Mouse (Mus musculus): Measurements from ENCODE around the gene Gm20388.

DNA sequence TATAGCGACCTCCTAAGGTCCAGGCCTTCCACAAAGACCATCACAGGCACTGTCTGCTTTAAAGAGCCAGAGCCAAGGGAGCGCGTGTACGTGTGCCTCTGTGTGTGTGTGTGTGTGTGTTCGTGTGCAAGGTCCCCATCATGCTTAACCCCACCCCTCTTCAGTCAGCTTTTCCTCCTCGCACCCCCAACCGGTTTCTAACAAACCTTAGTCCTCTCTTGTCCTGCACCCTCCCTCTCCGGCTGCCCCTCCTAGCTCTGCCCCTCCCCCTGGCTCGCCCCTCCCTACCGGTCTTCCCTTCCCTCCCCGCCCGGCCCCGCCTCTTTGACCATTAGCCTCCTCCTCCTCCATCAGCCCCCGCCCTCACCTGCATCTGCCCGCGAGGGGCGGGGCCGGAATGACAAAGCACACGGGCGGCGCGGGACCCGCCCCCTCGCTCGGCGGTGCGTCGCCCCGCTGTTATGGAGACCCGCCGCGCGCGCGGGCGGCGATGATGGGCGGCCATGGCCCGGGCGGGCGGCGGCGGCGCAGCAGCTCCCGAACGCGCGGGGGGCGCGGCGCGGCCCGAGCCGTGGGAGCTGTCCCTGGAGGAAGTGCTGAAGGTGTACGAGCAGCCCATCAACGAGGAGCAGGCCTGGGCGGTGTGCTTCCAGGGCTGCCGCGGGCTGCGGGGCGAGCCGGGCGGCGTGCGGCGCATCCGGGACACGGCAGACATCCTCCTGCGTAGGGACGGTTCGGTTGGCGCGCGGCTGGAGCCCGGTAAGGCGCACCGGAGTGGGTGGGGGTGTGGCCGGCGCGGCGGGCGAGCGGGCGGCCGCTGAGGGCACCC, 3421.8 kb downstream of the Gm20388 start, which contains the start of gene Spire2:
- TF ChIP-seq CTCF (IDR thresholded peaks at IDR 0.05; ENCODE audit: extremely low read depth, insufficient read depth, low read length): no peak
- TF ChIP-seq POLR2A (IDR thresholded peaks at IDR 0.05; ENCODE audit: extremely low read depth, insufficient read depth, low read length): no peak

Data from cortical plate, adult 2 months (tissue).